Mouse (Mus musculus) cerebral cortex, adult 2 months (tissue): ENCODE measurements around the gene Pus10.

Experiments
- WGBS: fragments of 180-500 bp; shearing (Covaris S2); methylation state at CpG from one replicate; pipeline ENCODE4 v1.1.7; 2018; 5-methylcytosine and 5-hydroxymethylcytosine counted together

The Pus10 gene

GRCm38 (mm10) chr11:23665311-23665786 is at the start of gene Pus10:
Gene Pus10, plus strand, starts transcription at chr11:23665674.
- WGBS: under 1% methylated on average over 40 of the region's 40 CpGs

GRCm38 (mm10) chr11:23618995-23619394 is 46.5 kb upstream of the Pus10 start:
- WGBS: 79% methylated on average over 5 of the region's 5 CpGs

GRCm38 (mm10) chr11:23632945-23633878 is 32.3 kb upstream of the Pus10 start, which contains the start of gene 0610010F05Rik:
Gene 0610010F05Rik, minus strand, starts transcription at chr11:23633639.
- WGBS: under 1% methylated on average over 77 of the region's 103 CpGs

GRCm38 (mm10) chr11:23633879-23634215 is 31.6 kb upstream of the Pus10 start:
- WGBS: 6% methylated on average over 7 of the region's 7 CpGs

- 68% methylated on average over 8 of the region's 8 CpGs for WGBS
Observed at GRCm38 (mm10) chr11:23634573-23634972, 30.9 kb upstream of the Pus10 start.

- 97% methylated on average over 3 of the region's 3 CpGs for WGBS
Observed at GRCm38 (mm10) chr11:23647835-23648234, 17.6 kb upstream of the Pus10 start.

GRCm38 (mm10) chr11:23653666-23654065 is 11.8 kb upstream of the Pus10 start:
- 57% methylated on average over 3 of the region's 3 CpGs for WGBS

- WGBS: 25% methylated on average over 2 of the region's 2 CpGs
Observed at GRCm38 (mm10) chr11:23657791-23658190, 7.7 kb upstream of the Pus10 start.

- WGBS: under 1% methylated on average over 49 of the region's 49 CpGs
Observed at GRCm38 (mm10) chr11:23665798-23666501, 476 bp downstream of the Pus10 start, which contains the start of gene Pex13. Gene Pex13, minus strand, starts transcription at chr11:23665959.

GRCm38 (mm10) chr11:23666526-23666925 is 1.1 kb downstream of the Pus10 start:
- 5% methylated on average over 5 of the region's 5 CpGs for WGBS

GRCm38 (mm10) chr11:23667128-23667527 is 1.7 kb downstream of the Pus10 start:
- 4% methylated on average over 3 of the region's 3 CpGs for WGBS

GRCm38 (mm10) chr11:23672256-23672749 is 6.8 kb downstream of the Pus10 start:
- 81% methylated on average over 4 of the region's 4 CpGs for WGBS

- WGBS: 59% methylated on average over 5 of the region's 5 CpGs
Observed at GRCm38 (mm10) chr11:23676100-23676499, 10.6 kb downstream of the Pus10 start.

GRCm38 (mm10) chr11:23679044-23679642 is 13.7 kb downstream of the Pus10 start:
- WGBS: 48% methylated on average over 3 of the region's 3 CpGs

- 83% methylated on average over 6 of the region's 6 CpGs for WGBS
Observed at GRCm38 (mm10) chr11:23680435-23680950, 15.0 kb downstream of the Pus10 start.

GRCm38 (mm10) chr11:23682561-23682960 is 17.1 kb downstream of the Pus10 start:
- 66% methylated on average over 5 of the region's 5 CpGs for WGBS

GRCm38 (mm10) chr11:23686671-23687070 is 21.2 kb downstream of the Pus10 start:
- 95% methylated on average over 5 of the region's 5 CpGs for WGBS

GRCm38 (mm10) chr11:23688060-23688459 is 22.6 kb downstream of the Pus10 start:
- 92% methylated on average over 1 of the region's 1 CpGs for WGBS

- WGBS: 96% methylated on average over 2 of the region's 2 CpGs
Observed at GRCm38 (mm10) chr11:23693286-23693685, 27.8 kb downstream of the Pus10 start.

GRCm38 (mm10) chr11:23698526-23698925 is 33.1 kb downstream of the Pus10 start:
- 66% methylated on average over 2 of the region's 2 CpGs for WGBS

GRCm38 (mm10) chr11:23699414-23700095 is 34.1 kb downstream of the Pus10 start:
- WGBS: 52% methylated on average over 3 of the region's 3 CpGs
